Mouse (Mus musculus) ovary, postnatal 14 days (tissue): ENCODE results near the gene S100a1.

ENCODE experiments used
- DNase-seq: peaks from one replicate; pipeline ENCODE4 v3.0.0; 2022; ENCODE audit warnings: low spot score

Gene S100a1

DNA sequence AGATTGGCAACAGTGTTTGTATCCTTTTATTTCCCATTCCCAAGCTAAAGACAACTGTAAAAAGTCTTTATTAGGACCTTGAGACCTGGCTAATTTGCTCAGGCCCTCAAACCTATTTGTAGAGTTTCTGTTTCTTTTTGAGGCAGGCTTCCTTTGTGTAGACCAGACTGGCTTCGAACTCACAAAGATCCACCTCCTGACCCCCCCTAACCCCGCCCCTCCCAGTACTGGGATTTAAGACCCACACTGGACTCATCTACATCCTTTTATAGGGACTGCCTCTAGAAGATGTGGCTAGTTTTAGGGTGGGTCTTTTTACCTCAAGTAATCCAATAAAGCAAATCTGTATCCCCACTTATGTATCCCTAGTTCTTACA lies 4.5 kb downstream of the S100a1 start:
- DNase-seq = no peak

DNA sequence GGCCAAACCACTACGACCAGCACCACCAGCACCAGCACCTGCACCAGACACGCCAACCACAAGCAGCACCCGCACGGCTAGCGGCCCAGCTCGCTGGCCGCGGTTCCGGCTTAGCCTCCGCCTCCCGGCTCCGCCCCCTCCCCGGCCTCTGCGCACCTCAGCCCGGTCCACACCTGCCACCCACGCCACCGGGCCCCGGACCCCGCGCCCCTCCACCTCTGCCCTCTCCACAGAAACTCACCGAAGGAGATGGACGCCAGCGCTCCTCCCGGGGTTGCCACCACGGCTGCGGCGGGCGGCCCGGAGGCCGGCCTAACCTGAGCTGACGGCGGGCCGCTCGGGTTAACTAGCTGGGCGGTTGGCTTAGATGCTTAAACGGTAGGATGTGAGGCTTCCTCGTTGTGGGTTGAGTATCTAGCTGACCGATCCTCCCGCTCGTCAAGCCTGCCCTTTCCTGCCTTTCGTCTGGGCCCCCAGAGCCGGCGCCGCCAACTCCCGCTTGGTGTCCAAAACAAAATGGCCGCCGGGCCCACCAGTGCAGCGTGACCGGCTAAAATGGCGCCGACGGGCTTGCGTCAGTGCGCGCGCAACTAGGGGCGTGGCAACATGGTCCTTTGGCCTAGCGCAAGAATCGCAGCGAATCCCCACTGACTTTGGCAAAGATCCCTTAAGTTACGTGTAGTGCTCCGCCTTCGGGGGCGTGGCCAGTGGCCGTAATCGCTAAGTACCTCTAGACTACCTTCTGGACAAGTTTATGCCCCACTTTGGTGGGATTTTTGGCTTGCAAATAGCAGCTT lies 5.0 kb downstream of the S100a1 start, which contains the start of gene Chtop:
TSS of gene Chtop (minus strand) at position 549 of the 797 bp plus-strand sequence.
- DNase-seq = peak; percentile 99

DNA sequence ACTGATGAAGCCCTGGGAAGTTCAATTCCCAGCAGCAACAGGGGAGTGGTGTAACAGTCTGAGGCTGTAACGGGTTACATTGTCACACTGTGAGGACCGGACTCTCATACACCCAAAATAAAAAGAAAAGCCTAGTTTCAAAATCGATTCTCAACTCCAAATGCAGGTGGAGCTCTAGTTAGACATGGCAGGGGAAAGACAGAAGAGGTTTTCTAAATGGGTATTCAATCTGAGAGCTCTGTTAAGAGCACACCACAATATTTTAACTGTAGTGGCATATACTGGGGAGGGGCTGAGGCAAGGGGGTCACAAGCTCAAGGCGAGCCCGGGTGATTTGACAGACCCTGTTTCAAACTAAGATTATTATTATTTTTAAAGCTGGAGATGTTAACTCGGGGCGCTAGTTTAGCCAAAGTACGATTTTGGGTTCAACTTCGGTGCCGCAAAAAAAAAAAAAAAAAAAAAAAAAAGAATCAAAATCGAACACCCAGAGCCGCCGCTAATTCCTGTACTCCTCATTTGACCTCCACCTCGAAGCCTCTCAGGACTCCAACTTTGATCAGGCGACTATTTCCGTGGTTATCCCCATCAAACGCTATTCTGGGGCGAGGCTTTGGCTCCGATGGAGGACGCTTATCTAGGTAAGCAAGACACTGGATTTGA lies 5.8 kb downstream of the S100a1 start:
- DNase-seq = no peak

DNA sequence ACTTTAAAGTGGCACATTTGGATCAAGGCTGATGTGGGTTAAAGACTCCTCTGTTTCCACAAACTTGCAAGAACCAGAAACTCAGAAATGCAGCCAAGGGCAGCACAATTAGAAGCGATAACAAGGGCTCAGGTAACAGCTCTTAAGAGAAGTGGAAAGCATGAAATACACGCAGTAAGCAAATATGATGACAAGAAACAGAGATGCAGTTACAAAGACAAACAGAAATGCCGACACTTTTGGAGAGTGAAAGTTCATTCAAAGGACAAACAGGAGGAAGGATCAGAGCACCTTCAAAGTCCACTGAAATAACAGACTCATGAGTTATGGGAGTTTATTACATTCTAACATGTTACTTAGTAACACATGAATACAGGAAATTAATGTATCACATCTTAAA lies 7.8 kb downstream of the S100a1 start:
- no peak for DNase-seq

DNA sequence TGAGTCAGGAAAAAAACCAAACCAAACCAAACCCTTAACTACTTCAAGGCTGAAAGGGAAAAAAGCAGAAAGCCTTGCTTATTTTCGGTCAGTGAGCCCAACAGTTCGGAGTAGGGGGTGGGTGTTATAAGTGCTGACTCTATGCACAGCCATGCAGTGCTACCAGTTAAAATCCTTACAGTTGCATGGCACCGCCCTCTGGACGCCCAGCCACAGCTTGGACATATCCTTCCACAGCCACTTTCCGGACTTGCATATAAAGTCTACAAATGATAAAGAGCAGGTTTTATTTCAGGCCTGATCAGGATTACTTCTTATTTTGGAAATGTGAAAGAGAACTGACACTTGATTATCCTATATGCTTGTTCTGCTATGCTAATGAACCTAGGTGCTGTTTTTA lies 9.0 kb downstream of the S100a1 start:
- DNase-seq = no peak

DNA sequence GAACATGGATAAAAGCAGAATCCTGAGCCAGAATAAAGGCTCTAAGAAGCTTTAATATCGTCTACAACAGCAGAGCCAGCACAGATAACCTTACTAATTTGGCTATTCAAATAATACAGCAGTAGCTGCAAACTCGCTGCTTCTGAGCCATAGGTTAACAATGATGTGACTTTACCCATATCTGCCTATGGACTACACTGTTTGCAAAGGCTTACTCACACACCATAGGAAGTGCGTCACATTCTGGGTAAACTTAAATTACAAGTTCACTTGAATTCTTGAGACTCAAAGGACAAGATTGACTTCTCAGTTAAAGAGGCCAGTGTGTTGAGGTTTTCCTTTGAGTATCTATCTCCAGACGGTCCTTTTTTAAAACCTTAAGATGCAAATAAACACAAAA lies 10.7 kb downstream of the S100a1 start:
- DNase-seq = no peak

DNA sequence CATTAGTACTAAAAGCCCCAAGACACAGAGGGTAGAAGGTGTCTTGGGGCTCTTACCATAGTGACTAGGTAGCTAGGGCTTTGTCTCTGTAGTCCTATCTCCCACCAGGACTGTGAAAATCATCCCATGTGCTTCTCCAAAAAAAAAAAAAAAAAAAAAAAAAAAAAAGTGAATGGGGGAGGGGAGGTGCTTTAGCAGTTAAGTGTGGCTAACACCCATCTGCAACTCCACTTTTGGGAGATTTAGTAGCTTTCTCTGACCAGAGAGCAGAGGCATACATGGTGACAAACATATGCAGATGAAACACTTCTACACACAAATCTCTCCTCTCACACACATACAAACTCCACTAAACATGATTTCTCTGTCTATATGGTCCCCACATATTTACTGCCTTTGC lies 16.6 kb downstream of the S100a1 start:
- DNase-seq = no peak

DNA sequence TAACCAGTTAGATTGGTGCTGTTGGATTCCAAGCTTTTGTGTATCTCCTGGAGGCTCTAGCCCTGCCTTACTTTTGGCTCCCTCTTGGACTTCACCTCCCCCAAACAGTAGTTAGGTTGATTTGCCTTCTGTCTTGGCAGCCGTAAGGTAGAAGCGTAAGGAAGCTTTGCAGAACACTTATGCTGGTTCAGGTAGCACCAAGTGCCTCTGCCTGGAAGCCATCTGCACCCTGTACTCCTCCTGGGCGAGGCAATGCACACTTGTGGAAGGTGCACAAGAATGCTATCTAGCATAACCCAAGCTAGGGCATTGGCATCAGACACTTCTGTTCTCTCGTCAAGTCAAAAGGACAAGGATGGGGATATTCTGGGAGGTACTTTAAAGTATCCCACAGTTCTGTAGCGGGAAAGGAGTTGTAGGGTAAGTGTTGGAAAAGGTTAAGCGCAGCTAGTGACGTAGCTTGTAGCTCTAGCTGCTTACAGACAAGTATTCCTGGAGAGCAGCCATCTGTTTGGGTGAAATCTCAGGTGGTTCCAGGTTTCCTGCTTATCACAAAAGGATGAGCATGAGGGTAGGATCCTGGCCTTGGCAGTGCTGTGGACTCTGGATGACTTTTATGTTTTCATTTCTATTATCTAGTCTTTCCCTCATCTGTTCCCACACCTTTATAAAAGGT lies 18.2 kb downstream of the S100a1 start:
- DNase-seq = no peak

DNA sequence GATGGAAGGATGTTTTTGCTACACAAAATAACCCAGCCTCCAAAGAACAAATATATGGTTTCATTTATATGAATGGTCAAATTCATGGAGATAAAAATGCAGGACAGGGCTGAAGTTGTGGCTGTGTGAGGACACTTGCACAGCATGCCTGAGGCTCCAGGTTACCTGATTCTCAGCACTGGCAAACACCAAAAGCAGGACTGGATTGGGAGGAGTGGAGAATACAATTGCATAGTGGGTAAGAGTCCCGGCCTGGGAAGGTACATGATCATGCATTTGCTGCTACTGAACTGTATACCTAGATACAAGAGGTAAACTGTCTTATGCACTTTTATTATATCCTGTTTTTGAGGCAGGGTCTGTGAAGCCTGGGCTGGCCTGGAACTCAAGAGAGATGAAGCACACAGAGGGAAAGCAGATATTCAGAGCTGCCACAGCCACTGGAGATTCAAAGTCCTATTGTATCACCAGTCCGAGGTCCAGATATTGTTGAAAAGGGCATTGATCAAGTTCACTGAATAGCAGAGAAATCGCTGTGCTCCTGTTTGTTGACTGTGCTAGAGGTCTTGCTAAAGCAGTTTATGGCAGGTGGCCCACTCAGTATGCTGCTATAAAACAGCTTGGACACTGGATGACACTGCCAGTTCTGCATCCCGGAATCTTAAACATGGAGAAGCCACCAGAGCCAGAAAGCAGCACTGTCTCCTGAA lies 20.2 kb downstream of the S100a1 start:
- no peak for DNase-seq

DNA sequence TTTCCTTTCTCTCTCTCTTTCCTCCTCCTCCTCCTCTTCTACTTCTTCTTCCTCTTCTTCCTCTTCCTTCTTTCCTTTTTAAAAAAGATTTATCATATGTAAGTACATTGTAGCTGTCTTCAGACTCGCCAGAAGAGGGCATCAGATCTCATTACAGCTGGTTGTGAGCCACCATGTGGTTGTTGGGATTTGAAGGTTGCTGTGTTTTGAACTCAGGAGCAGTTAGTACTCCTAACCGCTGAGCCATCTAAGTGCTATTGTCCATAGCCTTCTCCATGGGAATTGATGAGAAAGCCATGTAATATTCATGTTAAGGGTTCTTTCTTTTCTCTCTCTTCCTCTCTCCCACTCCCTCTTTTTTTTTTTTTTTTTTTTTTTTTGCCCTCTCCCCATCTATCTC lies 22.8 kb downstream of the S100a1 start:
- no peak for DNase-seq

DNA sequence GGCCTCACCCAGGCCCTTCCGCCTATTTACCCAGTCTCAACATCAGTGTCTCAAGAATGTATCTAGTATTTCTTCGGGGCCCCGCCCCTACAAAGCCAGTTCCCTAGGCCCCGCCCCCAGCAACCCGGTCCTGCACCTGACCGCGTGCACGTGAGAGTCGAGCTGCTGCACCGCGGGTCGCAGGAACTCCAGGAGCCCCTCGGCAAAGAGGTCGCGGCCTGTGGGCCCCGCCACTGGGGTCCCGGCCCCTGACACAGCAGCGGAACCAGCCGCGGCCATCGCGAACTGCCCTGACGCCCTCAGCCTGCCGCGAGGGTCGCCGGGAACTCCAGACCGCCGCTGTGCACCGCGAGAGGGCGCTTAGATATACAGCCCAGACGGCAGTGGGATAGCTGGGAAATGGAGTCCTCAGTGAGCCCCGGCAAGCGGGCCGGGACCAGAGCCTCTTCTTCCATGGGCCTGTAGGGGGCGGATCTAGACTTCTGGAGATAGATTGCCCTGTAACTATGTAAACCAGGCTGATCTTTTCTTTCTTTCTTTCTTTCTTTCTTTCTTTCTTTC lies 23.4 kb downstream of the S100a1 start, which contains the start of gene Snapin:
TSS of gene Snapin (minus strand) at position 338 of the 561 bp plus-strand sequence.
- peak; percentile 91 for DNase-seq

DNA sequence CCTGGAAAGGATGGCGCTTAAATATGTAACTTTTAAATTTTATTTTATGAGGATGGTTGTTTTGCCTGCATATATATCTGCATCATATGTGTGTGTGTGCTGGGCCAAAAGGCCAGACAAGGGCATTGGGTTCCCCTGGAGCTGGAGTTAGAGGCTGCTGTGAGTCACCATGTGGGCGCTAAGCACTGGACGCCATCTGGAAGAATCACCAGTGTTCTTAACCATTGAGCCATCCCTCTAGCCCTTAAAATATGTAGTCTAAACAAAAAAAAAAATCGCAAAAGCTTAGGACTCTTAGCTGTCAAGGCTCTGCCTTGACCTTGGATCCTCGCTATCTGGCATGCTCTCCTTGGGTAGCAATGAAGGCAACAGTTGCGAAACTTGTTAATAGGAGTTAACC lies 25.6 kb downstream of the S100a1 start:
- no peak for DNase-seq

DNA sequence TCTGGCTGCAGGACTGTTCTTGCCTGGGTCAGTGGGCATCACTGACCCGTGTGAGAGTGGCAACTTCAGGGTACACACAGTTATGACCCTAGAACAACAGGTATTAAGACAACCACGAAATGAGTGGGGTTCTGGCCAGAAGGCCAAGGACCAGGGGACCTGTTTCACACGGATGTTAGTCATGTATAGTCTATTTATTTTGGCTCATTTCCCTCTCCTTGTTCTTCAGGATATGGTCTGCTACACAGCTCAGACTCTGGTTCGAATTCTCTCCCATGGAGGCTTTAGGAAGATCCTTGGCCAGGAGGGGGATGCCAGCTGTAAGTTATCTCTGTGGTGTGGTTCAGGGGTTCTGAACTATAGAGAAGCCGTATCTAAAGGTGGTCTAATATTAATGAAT lies 27.2 kb downstream of the S100a1 start:
- DNase-seq = no peak

DNA sequence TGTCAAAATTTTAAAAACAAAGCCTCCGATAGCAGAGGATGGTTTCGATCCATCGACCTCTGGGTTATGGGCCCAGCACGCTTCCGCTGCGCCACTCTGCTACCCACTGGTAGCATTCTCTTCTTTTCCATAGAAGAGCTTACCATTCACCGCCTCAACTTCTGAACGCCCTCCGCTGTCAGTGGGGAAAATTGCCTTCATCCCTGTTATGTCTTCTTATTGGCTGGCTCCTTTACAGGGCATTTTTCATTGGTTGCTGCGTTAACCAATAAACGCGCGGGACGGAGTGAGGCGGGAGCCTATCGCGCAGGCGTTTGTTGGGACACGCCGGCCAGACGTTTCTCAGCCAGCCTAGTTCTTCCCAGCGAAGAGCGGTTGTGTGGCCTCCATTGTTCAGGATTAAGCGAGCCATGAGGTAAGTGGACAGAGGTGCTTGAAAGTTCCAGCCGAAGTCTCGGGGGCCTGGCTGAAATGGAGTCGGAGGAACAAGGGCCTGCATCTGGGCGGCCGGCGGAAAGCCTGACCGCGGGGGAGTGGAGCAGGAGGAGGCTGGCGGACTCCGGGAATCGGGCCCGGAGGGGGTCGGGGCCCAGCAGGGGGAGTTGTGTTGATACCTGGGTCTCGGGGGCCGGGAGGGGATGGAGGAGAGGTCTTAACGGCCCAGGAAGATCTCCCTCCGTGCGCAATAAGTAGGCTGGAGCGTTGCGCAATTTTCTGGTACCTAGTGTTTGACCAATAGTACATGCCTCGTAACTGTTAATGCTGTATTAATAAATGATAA lies 38.2 kb downstream of the S100a1 start, which contains the start of gene Ilf2:
TSS of gene Ilf2 (plus strand) at position 296 of the 781 bp plus-strand sequence.
- DNase-seq = peak; percentile 91

DNA sequence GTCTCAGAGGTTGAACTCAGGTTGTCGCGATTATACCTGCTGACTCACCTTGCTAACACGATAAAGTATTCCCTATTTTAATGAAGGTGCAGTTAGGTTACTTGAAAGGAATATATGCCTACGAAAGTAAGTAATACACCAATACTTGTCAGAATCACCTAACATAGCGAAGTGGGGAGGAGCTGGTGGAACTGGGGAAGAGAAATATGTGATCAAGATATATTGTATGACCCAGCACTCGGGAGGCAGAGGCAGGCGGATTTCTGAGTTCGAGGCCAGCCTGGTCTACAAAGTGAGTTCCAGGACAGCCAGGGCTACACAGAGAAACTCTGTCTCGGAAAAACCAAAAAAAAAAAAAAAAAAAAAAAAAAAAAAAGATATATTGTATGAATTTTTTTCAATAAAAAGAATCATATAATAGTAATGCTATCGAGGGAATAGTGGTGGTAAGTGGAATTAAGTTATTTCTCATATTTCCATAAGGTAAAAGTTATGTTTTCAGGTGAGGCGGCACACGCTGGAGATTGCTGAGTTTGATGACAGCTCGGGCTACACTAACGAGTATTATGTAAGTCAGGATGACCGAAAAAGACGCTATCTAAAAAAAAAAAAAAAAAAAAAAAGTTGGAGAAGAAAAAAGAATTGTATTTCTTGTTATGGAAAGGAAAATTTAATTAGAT lies 38.9 kb downstream of the S100a1 start:
- no peak for DNase-seq

DNA sequence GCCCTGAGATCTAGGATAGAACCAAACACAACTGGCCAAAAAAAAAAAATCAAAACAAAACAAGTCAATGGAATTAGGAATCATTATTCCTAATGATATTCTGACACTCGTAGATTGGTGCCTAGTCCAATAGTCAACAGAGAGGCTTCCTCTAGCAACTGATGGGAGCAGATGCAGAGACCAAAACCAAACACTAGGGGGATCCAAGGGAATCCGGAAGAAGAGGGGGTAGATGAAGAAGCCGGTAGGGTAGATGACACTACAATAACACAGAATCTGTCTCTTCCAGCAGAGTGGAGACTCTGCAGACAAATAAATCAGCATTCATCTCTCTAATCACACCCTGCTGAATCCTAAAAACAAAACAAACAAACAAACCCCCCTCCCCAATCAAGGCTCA lies 42.0 kb downstream of the S100a1 start:
- DNase-seq = peak; percentile 35

DNA sequence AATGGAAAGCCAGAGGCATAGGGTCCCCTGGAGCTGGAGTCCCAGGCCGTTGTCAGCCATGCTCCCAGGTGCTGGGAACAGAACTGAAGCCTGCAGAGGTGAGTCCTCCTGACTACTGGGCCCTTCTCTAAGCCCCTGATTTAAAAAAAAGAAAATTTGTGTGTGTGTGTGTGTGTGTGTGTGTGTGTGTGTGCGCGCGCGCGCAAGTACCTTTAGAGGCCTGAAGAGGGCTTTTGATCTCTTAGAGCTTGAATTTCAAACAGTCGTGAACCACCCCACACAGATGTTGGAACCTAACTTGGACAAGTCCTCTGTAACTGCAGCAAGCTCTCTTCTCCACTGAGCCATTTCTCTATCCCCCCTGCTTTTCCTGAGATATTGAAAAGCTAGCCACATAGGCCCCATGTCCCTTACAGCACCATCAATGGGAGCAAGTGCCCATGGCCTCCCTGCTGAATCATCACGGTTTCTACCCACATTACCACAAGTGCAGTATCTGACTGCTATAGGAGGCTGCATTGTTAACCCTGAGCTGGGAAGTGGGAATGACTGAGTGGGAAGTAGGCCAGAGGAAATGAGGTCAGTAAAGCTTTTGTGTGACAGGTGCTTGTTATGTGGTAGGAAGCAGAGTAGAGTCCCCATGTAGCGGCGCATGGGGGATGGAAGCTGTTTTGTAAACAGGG lies 46.4 kb downstream of the S100a1 start:
- DNase-seq = no peak

DNA sequence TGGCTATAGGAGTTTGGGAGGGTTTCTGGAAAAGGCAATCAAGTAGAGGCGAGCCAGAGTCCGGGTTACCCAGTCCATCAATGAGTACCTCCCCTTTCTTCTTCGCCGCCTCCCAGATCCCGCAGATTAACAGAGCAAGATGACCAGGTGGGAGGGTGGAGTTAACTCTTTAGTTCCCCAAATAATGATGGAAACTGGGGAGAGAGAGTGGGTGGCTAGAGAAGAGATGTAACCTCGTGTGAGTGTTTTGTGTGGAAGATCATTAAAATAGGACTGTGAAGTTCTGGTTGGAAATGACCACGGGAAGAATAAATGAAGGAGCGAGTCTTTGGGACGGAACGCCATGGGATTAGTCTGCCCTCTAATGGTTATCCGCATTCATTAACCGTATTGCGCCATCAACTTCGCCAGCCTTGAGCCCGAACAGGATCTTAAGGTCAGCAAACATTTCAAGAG lies 47.9 kb downstream of the S100a1 start:
- peak; percentile 60 for DNase-seq

DNA sequence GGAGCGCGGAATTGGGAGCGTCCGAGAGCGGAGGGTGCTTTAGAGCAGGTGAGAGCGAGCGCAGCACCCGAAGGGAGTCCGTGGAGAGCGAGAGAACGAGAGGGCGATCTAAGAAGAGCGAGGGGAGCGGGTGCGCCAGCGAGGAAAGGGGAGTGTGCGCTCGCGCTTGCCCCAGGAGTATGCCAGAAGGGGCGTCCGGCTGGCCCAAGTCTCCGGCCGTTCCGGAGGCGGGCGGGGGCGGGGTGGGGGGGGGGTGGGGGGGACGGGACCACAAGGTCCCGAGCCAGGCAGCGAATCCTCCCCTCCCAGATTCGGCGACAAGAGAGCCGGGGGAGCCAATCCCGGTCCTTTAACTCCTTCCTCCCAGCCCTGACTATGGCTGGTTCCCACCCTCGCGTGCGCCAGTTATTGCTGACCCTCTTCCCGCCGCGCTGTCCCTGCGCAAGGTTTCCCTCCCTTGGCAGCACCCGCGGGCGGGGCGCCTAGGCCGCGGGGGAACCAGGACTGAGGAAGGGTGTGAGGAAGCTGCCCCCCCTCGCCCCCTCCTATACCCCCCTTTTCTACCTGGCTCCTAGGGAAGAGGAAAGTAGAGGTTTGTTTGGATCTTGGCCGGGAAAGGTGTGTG lies 48.4 kb downstream of the S100a1 start, which contains the start of gene Npr1:
TSS of gene Npr1 (minus strand) at position 181 of the 625 bp plus-strand sequence.
- DNase-seq = peak; percentile 50
